Mouse (Mus musculus) urinary bladder, postnatal 0 days (tissue): ENCODE results near the gene Olfr373. TPM values are rescaled to one million over a fixed set of nuclear protein-coding genes. Genes with fewer than 3 reads are reported as not detected.

Source experiments
- polyA plus RNA-seq: library from polyadenylated mRNA; unstranded; fragments of >200 nt; fragmentation: Nextera tagmentation; extraction: Ambion mirVana; gene quantifications from 2 replicates; pipeline ENCODE4 v1.2.1, GENCODE M21; 2015

Olfr373 gene
- polyA plus RNA-seq, result not detected in 2 replicates

GRCm38 (mm10) chr8:72082877-72083276, at the start of gene Olfr373:
Olfr373 (plus strand) TSS chr8:72083177.

GRCm38 (mm10) chr8:72040918-72041317, 42.1 kb upstream of the Olfr373 start, which contains the start of gene Olfr372:
Olfr372 (plus strand) TSS chr8:72041218.

GRCm38 (mm10) chr8:72106740-72107139, 23.8 kb downstream of the Olfr373 start, which contains the start of gene Olfr374:
Olfr374 (plus strand) TSS chr8:72107040.

GRCm38 (mm10) chr8:72134756-72135445, 51.9 kb downstream of the Olfr373 start, which contains the start of gene Tpm4:
Tpm4 (plus strand) TSS chr8:72134975.

Other genes with a start within 250 kb of the Olfr373 start
- 3.9 and 4.0 TPM in 2 replicates for gene Zfp709, start 201.2 kb upstream of the Olfr373 start, polyA plus RNA-seq
- gene Zfp882, start 174.6 kb upstream of the Olfr373 start, polyA plus RNA-seq, result 1.2 and 1.8 TPM in 2 replicates
- gene Zfp617, start 174.5 kb upstream of the Olfr373 start, polyA plus RNA-seq, result 10.9 and 12.6 TPM in 2 replicates
- gene Zfp961, start 132.1 kb upstream of the Olfr373 start, polyA plus RNA-seq, result 9.5 and 9.8 TPM in 2 replicates
- gene Cyp4f18, start 73.6 kb upstream of the Olfr373 start, polyA plus RNA-seq, result 2.1 and 17.7 TPM in 2 replicates
- gene Olfr372, start 42.0 kb upstream of the Olfr373 start, polyA plus RNA-seq, result not detected in 2 replicates
- not detected in 2 replicates for gene Olfr374, start 23.9 kb downstream of the Olfr373 start, polyA plus RNA-seq
- gene Tpm4, start 51.8 kb downstream of the Olfr373 start, polyA plus RNA-seq, result 416 and 576 TPM in 2 replicates
- 75.3 and 77.5 TPM in 2 replicates for gene Rab8a, start 78.0 kb downstream of the Olfr373 start, polyA plus RNA-seq
- 0.08 and 0.19 TPM in 2 replicates for gene Hsh2d, start 106.5 kb downstream of the Olfr373 start, polyA plus RNA-seq
- gene Cib3, start 129.7 kb downstream of the Olfr373 start, polyA plus RNA-seq, result not detected in 2 replicates
- not detected in 2 replicates for gene Gm11034, start 130.5 kb downstream of the Olfr373 start, polyA plus RNA-seq
- 55.5 and 56.7 TPM in 2 replicates for gene Fam32a, start 136.6 kb downstream of the Olfr373 start, polyA plus RNA-seq
- gene Ap1m1, start 156.8 kb downstream of the Olfr373 start, polyA plus RNA-seq, result 67.9 and 72.6 TPM in 2 replicates
- gene Gm10282, start 222.1 kb downstream of the Olfr373 start, polyA plus RNA-seq, result 7.1 and 7.8 TPM in 2 replicates
- 22.9 and 33.7 TPM in 2 replicates for gene Klf2, start 235.9 kb downstream of the Olfr373 start, polyA plus RNA-seq